Mouse (Mus musculus): ENCODE measurements at regions not wholly inside any gene's neighbourhood (a gene's known extent, or its start where the extent isn't known, plus 50 kb on each side); places are given as distances from the start of the nearest gene placed in this dataset. TPM values are rescaled to one million over a fixed set of nuclear protein-coding genes. Genes with fewer than 3 reads are reported as not detected.

Small RNA genes lying in the stretch of these regions (microRNA-seq; reads per million reads assigned to microRNA genes)
- gene Mir6344: not detected

All from intestine, embryonic 16.5 days (tissue).